Mouse (Mus musculus) neural tube, embryonic 15.5 days (tissue): ENCODE measurements around the gene Stab2. TPM values are rescaled to one million over a fixed set of nuclear protein-coding genes. Genes with fewer than 3 reads are reported as not detected.

ENCODE experiments used
- ATAC-seq: fragments of 200-750 bp; cut with Nextera tagmentation; 2 replicates; pipeline ENCODE4 v1.8.0; 2017; ENCODE audit warnings: mild to moderate bottlenecking, moderate TSS enrichment, moderate library complexity; ENCODE audit not compliant: low FRiP score
- H3K27ac ChIP-seq: fragments of 300-500 bp; sonication (generic); replicated peaks from 2 replicates; pipeline ENCODE4 v1.5.1; 2015; ENCODE audit warnings: mild to moderate bottlenecking, inconsistent platforms
- H3K27me3 ChIP-seq: fragments of 300-500 bp; sonication (generic); replicated peaks from 2 replicates; pipeline ENCODE4 v1.6.1; 2015; ENCODE audit warnings: inconsistent platforms
- H3K36me3 ChIP-seq: fragments of 300-500 bp; sonication (generic); 2 replicates; pipeline ENCODE4 v1.6.1; 2015; ENCODE audit warnings: inconsistent platforms
- H3K4me1 ChIP-seq: fragments of 300-500 bp; sonication (generic); 2 replicates; pipeline ENCODE4 v1.6.1; 2015; ENCODE audit warnings: inconsistent platforms
- H3K4me2 ChIP-seq: fragments of 300-500 bp; sonication (generic); 2 replicates; pipeline ENCODE4 v1.6.1; 2015; ENCODE audit warnings: inconsistent platforms, mild to moderate bottlenecking, moderate library complexity
- H3K4me3 ChIP-seq: fragments of 300-500 bp; sonication (generic); replicated peaks from 2 replicates; pipeline ENCODE4 v1.5.1; 2015; ENCODE audit warnings: mild to moderate bottlenecking, inconsistent platforms
- H3K9ac ChIP-seq: fragments of 300-500 bp; sonication (generic); replicated peaks from 2 replicates; pipeline ENCODE4 v1.6.1; 2015; ENCODE audit warnings: mild to moderate bottlenecking, inconsistent platforms
- H3K9me3 ChIP-seq: fragments of 300-500 bp; sonication (generic); replicated peaks from 2 replicates; pipeline ENCODE4 v1.6.1; 2016; ENCODE audit warnings: inconsistent platforms
- whole genome bisulfite sequencing: fragments of 180-500 bp; shearing (Covaris S2); methylation state at CpG from one replicate; pipeline ENCODE4 v1.1.7; 2015; ENCODE audit warnings: mixed read lengths; 5-methylcytosine and 5-hydroxymethylcytosine counted together
- polyA plus RNA-seq: library from polyadenylated mRNA; unstranded; fragments of >200 nt; fragmentation: Nextera tagmentation; extraction: Ambion mirVana; gene quantifications from 2 replicates; pipeline ENCODE4 v1.2.1, GENCODE M21; 2015

Gene Stab2
- polyA plus RNA-seq, 1 experiment from 2014 or later = 0.33 TPM

- no peak overlapping the region for H3K4me2 ChIP-seq
- no peak for ATAC-seq
- no peaks in the 10 kb centered on the region for H3K36me3 ChIP-seq
- 71% methylated on average over 2 of the region's 2 CpGs for WGBS
- H3K4me3 ChIP-seq = no peak overlapping the region
- peaks cover 8% of the 10 kb centered on the region for H3K4me1 ChIP-seq
- no peak overlapping the region for H3K9ac ChIP-seq
- no peaks in the 10 kb centered on the region for H3K9me3 ChIP-seq
- no peaks in the 10 kb centered on the region for H3K27me3 ChIP-seq
- no peak overlapping the region for H3K27ac ChIP-seq
These were observed 214.3 kb downstream of the Stab2 start for GRCm38 (mm10) chr10:86793509-86793951.

- ATAC-seq = no peak
- H3K9me3 ChIP-seq = no peaks in the 10 kb centered on the region
- H3K4me2 ChIP-seq = no peak overlapping the region
- no peaks in the 10 kb centered on the region for H3K27me3 ChIP-seq
- H3K4me1 ChIP-seq = peaks cover 8% of the 10 kb centered on the region
- no peak overlapping the region for H3K9ac ChIP-seq
- H3K36me3 ChIP-seq = no peaks in the 10 kb centered on the region
- no peak overlapping the region for H3K4me3 ChIP-seq
- WGBS = 72% methylated on average over 7 of the region's 7 CpGs
- H3K27ac ChIP-seq = no peak overlapping the region
These were observed 216.2 kb downstream of the Stab2 start for GRCm38 (mm10) chr10:86791507-86792184.

Other genes with a start within 250 kb of the Stab2 start
- not detected in 2 replicates for gene Gm49358, start 244.1 kb downstream of the Stab2 start, polyA plus RNA-seq
- 8.0 and 9.9 TPM in 2 replicates for gene Nt5dc3, start 229.0 kb downstream of the Stab2 start, polyA plus RNA-seq
- 0.26 and 0.37 TPM in 2 replicates for gene 1700113H08Rik, start 50.0 kb upstream of the Stab2 start, polyA plus RNA-seq